Comparison of ENCODE assay signal across 17 mouse cellular contexts in the genomic region with DNA sequence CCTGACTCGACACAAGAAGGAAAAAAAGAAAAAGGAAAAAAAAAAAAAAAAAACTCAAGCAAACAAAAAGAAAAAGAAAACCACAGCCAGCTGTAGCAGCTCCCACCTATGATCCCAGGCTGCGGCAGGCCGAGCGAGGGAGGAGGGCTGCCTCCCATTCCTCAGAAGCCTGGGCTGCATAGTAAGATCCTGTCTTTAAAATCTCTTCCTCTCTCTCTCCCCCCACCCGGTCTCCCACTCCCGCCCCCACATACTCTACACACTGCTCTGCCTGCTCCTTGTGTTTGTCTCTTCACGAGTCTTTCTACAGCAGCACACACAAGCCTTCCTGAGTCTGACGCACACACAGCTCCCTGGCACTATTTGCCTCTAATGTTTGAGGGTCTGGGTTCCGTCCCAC. TPM values are rescaled to one million over a fixed set of nuclear protein-coding genes. Genes with fewer than 3 reads are reported as not detected.
"Had no signal": no experiment of that assay in that cellular context is flagged by ENCODE, and none has a peak within 500 bp of the region (broad histone marks: within the 10 kb centered on the region; RNA-seq: fewer than 3 reads in every experiment).

No protein-coding gene starts in this region.

- ATAC-seq: inflammation-experienced regulatory T-cells, adult 6 months; intestine, postnatal 0 days; liver, postnatal 0 days; midbrain, embryonic 15.5 days had no signal

- H3K27ac ChIP-seq: left cerebral cortex, adult 2 months; liver, embryonic 13.5 days; lung, embryonic 15.5 days; macrophage; midbrain, embryonic 15.5 days had no signal

- H3K4me2 ChIP-seq: liver, embryonic 13.5 days; lung, embryonic 15.5 days; midbrain, embryonic 11.5 days; midbrain, embryonic 15.5 days had no signal

- H3K4me3 ChIP-seq: left cerebral cortex, adult 2 months; liver, embryonic 13.5 days; lung, embryonic 15.5 days; midbrain, embryonic 15.5 days had no signal

- DNase-seq: kidney, postnatal 36 days; liver; liver, embryonic 13.5 days; liver, postnatal 0 days; lung, postnatal 14 days; right cerebral cortex, adult 18-20 months; right cerebral cortex, postnatal 25 days; thymus, adult 18-20 months; thymus, postnatal 14 days had no signal

- H3K9me3 ChIP-seq: liver, embryonic 13.5 days; lung, embryonic 15.5 days; megakaryocyte, embryonic 14.5 days; midbrain, embryonic 15.5 days had no signal

- H3K9ac ChIP-seq: liver, embryonic 13.5 days; liver, postnatal 0 days; lung, embryonic 15.5 days; midbrain, embryonic 15.5 days had no signal

- H3K36me3 ChIP-seq: liver, embryonic 13.5 days; lung, embryonic 15.5 days; midbrain, embryonic 15.5 days had no signal

RNA-seq across cellular contexts. Expression of gene Cpne7, which starts 4.9 kb away (rescaled TPM):
- polyA plus RNA-seq: macrophage had no signal

RNA-seq across cellular contexts. Expression of gene Sult5a1, which starts 36.1 kb away (rescaled TPM):
- polyA plus RNA-seq: macrophage had no signal
